Mouse (Mus musculus) gonadal fat pad, adult 2 months (tissue): ENCODE measurements at regions not wholly inside any gene's neighbourhood (a gene's known extent, or its start where the extent isn't known, plus 50 kb on each side); places are given as distances from the start of the nearest gene placed in this dataset.
"Not testable (repeated sequence)": the region's sequence is repeated elsewhere in the genome, so short reads cannot be mapped to it uniquely, and the experiment has no call there.

Experiments used
- DNase-seq: peaks from one replicate; pipeline ENCODE4 v3.0.0-alpha.2; 2012; ENCODE audit warnings: low read depth

- no peak for DNase-seq
These were observed 56.0 kb downstream of the Ccdc71l start for GRCm38 (mm10) chr12:32434506-32435002.

GRCm38 (mm10) chr12:32435126-32435525 lies 56.6 kb downstream of the Ccdc71l start:
- no peak for DNase-seq

DNA sequence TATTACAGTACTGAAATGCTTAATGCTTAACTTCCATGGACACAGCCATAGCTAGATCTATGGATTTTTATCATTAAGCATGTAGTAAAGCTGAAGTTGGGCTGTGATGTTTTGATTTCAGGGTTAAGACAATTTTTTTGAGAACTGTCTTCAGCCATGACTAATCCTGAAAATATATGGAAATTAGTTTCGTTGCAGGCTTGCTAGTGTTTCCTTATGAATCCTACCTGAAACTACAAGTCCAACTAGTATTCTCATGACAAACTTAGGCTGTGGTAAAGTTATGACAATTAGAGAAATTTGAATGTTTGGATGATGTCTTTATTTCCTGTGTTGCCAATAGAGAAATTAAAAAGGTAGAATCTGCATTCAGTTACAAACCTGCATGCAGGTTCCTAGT lies 59.7 kb downstream of the Ccdc71l start:
- no peak for DNase-seq

GRCm38 (mm10) chr12:32444770-32445169 lies 66.3 kb downstream of the Ccdc71l start:
- DNase-seq, result no peak

- DNase-seq, result no peak
These were observed 67.4 kb downstream of the Ccdc71l start for GRCm38 (mm10) chr12:32445874-32446273.

GRCm38 (mm10) chr12:32449373-32449772 lies 70.9 kb downstream of the Ccdc71l start:
- DNase-seq, result no peak

GRCm38 (mm10) chr12:32451226-32451625 lies 72.7 kb downstream of the Ccdc71l start:
- DNase-seq, result no peak

DNA sequence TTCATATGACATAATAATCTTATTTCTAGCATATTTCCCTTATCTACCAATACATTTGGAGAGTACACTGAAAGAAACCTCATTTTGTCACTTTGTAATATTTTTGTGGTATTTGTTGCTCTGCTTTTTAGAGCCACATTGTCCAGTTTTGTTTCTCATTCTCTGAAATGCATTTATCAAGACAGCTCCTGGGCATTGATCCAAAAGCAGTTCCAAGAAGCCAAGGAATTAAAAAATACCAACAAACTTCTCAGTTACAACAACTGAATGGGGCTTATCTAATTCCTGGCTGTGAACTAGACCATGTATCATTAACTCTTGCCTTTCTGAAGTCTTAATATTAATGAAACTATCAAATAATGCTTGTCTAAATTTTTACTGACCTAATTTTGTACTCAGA lies 76.3 kb downstream of the Ccdc71l start:
- DNase-seq, result no peak

DNA sequence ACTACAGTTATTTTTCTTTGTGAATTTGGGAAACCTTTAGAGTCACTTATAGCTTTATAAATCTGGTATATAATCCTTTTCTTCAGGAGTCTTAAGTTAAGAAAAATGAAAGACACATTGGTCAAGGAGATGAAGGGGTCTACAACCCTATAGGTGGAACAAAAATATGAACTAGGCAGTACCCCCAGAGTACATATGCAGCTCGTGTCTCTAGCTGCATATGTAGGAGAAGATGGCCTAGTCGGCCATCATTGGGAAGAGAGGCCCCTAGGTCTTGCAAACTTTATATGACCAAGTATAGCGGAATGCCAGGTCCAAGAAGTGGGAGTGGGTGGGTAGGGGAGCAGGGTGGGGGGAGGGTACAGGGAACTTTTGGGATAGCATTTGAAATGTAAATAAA lies 76.7 kb downstream of the Ccdc71l start:
- DNase-seq, result not testable (repeated sequence)

DNA sequence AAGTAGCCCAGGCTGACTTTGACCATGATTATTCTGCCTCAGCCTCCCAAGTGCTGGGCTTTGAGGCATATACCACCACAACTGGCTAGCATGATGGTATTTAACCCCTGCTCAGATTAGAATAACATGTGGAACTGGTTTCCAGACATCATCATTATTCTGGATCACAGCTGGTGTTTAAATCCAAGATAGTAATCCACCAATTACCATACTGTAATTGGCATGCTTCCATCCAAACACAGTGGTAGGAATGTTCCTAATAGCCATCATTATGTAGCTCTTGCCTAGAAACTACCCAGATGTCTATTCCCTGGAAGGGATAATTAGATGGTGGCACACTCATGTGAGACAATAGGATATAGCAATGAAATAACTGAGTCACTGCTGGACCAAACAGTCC lies 77.4 kb downstream of the Ccdc71l start:
- no peak for DNase-seq

DNA sequence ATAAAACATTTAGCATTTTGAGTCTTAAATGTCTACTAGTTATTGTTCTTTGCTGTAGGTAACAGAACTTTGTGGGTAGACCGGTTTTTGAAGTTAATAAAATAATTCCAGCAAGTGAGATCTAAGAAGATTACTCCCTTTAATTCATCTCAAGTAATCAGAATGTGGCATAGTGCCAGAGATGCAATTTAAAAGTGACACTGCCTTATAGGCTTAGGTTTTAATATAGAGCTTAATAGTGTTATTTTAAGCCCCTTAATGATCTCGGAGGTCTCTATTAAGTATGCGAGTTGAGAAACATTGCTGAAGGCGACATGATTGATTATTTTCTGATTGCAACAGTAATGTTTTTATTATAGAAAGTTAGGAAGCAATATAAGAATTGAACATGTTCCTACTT lies 78.3 kb downstream of the Ccdc71l start:
- DNase-seq, result no peak

GRCm38 (mm10) chr12:32458386-32458785 lies 79.9 kb downstream of the Ccdc71l start:
- DNase-seq, result no peak

GRCm38 (mm10) chr12:32460330-32460998 lies 82.0 kb downstream of the Ccdc71l start:
- DNase-seq, result no peak

- DNase-seq, result no peak
These were observed 86.9 kb downstream of the Ccdc71l start for GRCm38 (mm10) chr12:32465371-32465770.

GRCm38 (mm10) chr12:32469863-32470262 lies 91.4 kb downstream of the Ccdc71l start:
- DNase-seq, result no peak

DNA sequence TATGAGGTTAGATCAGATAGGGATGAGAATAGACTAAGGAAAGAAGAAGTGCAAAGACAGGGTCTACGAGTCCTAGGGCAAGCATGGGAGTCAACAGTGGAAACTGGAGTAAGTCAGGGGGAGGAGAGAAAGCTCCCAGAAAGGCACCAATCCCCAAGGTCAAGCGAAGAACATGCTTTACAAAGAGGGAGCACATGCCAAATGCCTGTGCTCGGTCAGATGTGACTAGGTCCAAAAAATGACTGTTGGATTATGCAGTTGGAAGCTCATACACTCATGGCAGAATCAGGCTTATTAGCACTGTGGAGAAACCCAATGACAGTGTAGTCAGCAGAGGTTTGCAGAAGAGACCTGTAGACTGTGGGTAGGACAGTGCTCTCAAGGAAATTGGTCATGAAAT lies 100.9 kb downstream of the Ccdc71l start:
- DNase-seq, result no peak

DNA sequence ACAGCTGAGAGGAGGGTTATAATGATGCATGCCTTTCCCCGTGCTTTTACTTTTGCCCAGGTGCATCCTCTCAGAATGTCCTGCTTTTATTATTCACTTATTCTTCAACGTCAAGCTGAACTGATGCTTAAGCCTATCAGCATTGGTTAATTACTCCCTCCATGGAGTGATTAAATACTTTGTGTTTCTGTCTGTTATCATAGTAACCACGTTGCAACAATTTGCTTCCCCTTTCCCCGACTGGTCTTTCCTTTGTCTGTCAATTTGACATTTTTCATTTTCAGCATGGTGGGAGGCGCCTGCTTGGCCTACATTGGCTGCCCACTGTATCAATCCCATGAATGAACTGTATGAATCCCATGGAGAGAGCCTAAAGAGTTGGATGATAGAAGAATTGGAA lies 101.8 kb downstream of the Ccdc71l start:
- DNase-seq, result no peak

DNA sequence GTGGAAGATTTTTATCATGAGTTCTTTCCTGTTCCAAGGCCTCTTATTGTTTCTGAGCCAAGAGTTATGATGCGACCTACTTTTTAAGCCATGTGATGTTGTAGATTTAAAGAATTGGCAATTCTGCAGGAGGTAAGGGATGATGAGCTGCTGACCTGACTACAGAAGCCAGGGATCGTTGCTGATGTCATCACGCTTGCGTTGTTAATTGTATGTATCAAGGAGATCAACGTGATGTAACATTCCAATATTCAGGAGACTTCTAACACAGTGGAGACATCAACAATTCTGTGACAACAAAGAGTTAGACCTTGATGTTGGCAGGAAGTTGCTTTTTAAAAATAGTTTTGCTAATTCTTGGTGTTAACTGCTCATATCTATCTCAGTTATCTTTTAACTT lies 102.5 kb downstream of the Ccdc71l start:
- DNase-seq, result no peak

DNA sequence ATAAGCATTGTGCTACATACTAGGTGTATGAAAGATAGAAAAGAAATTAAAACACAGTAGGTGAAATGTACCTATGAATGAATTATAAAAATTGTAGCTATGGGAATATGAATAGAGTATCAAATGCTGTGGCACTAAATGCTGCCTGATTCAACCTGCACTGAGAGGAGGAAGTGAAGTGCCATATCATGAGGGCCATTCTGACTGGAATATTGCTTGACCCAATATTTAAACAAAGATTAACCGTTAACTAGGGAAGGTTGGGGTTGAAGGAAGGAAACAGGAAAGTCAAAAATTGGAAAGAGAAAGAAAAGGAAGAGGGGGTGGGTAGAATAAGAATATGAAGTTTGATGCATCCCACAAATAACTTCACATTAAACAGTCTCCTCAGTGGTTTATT lies 103.8 kb downstream of the Ccdc71l start:
- DNase-seq, result no peak

- DNase-seq, result no peak
These were observed 104.3 kb downstream of the Ccdc71l start for GRCm38 (mm10) chr12:32482777-32483176.

GRCm38 (mm10) chr12:32486246-32486645 lies 107.7 kb downstream of the Ccdc71l start:
- DNase-seq, result no peak

- no peak for DNase-seq
These were observed 108.2 kb downstream of the Ccdc71l start for GRCm38 (mm10) chr12:32486729-32487128.

GRCm38 (mm10) chr12:32487883-32488577 lies 109.5 kb downstream of the Ccdc71l start:
- no peak for DNase-seq

DNA sequence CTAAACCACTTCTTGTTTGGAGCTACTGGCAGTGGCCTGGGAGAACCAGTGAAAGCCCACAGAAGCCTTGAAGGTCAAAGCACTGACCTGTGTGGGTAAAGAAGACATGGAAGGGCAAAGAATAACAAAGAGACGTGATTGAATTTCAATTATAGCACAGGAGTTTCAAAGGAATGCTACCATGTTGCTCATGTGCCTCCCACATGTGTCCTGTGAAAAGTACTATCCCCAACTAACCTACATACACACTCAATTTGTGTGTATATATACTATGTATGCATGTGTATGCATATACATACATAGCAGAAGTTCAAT lies 110.0 kb downstream of the Ccdc71l start:
- DNase-seq, result no peak
